Mouse (Mus musculus) testis, adult 2 months (tissue): ENCODE results near the gene Cx3cr1.

Experiments
- CTCF ChIP-seq: fragments of 200-500 bp; IDR thresholded peaks from 2 replicates; pipeline ENCODE4 v1.5.1; 2012; ENCODE audit warnings: low read depth, mild to moderate bottlenecking, inconsistent platforms, low read length, moderate library complexity; ENCODE audit not compliant: control insufficient read depth, insufficient read depth, insufficient replicate concordance
- POLR2A ChIP-seq: fragments of 200-500 bp; IDR thresholded peaks from 2 replicates; pipeline ENCODE4 v1.6.1; 2012; ENCODE audit warnings: low read depth, mild to moderate bottlenecking, inconsistent platforms, low read length, moderate library complexity; ENCODE audit not compliant: control insufficient read depth

DNA sequence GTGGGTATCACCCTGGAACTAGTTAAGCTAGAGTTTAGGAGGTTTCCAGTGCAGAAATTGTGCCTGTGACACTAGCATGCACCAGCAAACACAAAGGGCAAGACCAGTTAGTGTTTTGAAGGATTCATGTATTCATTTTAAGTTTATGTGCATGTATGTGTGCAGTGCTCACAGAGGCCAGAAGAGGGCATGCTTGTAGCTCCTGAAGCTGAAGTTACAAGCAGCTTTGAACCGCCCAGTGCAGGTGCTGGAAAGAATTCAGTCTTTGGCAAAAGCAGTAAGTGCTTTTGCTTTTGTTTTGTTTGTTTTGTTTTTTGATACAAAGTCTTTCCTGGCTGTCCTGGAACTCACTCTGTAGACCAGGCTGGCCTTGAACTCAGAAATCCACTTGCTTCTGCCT, 61.8 kb downstream of the Cx3cr1 start:
- TF ChIP-seq POLR2A (no peak), CTCF (no peak)
